Mouse (Mus musculus) retina, postnatal 1 day (tissue): ENCODE results near the gene Syn3.

Experiments
- DNase-seq: peaks from one replicate; pipeline ENCODE4 v3.0.0-alpha.2; 2012

Syn3 gene

DNA sequence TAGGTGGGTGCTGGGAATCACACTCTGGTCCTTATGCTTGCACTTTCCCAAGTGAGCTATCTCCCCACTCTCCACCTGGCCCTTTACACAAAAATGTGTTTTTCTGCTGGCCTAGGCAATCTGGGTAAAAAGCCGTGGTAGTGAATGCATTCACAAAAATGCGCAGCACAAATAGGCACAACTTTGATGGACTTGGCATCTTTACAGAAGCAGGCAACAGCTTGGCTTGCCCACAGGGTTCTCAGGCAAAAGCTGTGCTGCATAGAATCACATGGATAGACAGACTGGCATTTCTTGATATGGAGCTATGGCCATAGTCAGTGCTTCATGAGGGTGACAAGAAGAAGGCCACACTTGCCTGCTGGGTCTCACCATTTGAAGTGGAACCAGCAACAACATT is 419.9 kb downstream of the Syn3 start:
- DNase-seq: no peak

- DNase-seq: no peak
Measured at GRCm38 (mm10) chr10:86077272-86077671, 421.4 kb downstream of the Syn3 start.

DNA sequence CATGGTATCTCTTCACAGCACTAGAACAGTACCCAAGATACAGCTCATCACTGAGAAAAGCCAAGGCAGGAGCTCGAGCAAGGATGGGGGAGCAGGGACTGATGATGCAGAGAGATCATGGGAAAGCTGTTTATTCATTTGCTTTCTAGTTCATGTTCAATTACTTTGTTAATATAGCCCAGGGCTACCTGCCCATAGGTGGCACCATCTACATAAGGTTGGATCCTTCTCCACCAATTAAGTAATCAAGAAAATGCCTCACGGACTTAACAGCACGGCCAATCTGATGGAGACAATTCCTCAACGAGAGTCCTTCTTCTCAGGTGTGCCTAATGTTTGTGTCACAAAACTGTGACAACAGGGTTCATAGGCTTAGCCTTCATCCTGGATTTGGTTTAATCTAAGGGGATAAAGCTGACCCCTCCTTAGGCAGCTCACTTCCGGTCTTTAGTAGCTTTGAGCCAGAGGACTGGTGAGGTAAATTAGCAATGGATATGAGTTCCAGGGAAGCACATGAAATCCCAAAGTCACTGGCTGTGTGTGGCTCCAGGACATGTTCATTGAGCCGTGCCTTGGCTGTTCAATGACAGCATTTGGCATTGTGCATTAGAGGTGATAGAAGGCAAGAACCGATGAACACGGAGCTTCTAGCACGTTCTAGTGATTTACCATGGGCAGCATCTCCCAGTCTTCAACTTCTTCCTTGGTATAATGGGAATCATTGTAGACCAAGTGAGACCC is 423.6 kb downstream of the Syn3 start:
- no peak for DNase-seq

GRCm38 (mm10) chr10:86074134-86074533 is 424.6 kb downstream of the Syn3 start:
- no peak for DNase-seq

DNA sequence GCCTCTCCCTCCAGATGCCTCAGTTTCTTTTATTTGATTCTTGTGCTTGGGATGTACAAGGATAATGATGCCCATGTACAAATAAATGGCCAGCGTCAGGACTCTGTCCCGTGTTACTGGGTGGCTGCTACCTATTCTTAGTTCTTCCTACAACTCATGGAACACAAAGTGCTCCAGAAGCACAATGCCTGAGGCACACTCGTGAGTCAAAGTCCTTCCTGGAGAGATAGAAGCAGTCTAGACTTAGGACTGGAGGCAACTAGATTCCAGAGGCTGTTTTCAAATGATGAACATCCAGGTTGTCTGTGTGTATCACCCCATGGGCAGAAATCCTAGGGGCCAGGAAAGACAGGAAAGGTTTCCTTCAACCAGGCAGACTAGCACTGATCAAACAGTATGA is 427.9 kb downstream of the Syn3 start:
- DNase-seq: no peak

DNA sequence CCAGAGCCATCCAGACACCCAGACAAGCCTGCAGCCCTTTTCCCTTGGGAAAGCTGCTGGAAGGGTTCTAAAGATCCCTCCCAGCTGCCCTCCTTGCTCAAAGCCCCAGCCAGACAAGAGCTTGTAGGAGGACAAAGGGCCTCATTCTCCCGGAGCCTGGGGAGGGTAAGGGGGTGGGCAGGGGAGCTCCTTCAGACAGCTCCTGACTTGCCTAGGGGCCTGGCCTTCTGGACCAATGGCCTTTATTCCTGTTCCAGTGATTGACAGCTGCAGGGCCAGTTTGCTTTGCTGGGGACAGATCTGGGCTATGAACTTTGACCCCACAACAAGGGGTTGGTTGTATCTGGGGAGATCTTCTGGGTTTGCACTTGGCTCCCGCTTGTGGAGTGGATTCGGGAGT is 429.4 kb downstream of the Syn3 start:
- peak; percentile 84 for DNase-seq

GRCm38 (mm10) chr10:86067911-86068310 is 430.8 kb downstream of the Syn3 start:
- no peak for DNase-seq

- DNase-seq: no peak
Measured at GRCm38 (mm10) chr10:86066651-86067050, 432.0 kb downstream of the Syn3 start.

DNA sequence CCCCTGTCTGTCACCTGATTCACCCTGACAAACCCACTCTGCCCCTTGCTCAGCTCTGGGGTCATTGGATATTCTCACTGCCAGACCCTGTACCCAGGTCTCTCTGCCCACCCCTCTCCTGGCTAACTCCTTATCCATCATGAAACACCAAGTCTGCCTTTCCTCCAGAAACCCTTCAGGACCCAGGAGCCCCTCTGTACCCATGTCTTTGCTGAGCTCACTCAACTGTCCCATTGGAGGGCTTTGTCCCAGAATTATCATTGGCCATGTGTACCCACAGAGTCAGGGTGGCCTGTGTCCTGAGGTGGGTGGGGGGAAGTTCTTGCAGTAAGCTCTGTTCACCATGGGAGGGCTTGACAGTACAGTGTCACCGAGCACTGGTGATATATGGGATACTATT is 433.0 kb downstream of the Syn3 start:
- DNase-seq: no peak

DNA sequence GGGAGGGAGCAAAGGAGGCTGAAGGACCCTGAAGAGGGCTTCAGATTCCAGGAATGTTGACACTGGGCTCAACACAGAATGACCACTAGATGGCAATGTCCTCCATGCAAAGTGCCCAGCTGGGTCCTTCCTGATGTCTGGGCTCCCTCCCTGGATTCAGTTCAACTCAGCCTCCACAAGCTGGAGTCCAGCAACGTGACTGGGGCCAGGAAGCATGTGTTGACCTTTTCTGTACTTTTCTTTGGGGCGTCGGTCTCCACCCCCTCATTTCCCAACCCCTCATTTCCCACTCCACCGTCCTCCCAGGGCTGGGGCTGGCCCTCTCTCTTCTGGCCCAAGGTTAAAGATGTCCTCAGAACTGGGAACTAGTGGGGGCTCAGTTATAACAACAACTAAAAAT is 433.8 kb downstream of the Syn3 start:
- DNase-seq: peak; percentile 90

GRCm38 (mm10) chr10:86063018-86063384 is 435.7 kb downstream of the Syn3 start:
- no peak for DNase-seq

- no peak for DNase-seq
Measured at GRCm38 (mm10) chr10:86062261-86063017, 436.3 kb downstream of the Syn3 start.

DNA sequence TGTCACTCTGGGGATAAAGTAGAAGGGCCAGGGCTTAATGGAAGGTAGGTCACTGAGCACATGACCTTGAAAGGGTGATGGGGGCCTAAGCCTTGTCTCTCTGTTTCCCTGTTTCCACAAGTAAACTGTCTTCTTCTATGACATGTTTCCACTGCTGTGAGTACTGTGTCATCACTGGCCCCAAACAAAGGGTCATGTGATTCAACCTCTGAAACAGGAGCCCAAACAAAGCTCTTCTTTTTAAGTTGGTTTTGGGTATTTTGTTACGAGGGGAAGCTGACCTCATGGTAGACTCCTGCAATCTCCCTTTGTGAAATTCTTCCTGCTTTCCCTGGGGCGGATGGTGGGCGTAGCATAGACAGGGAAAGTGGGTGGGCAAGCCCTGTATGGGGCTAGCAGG is 438.4 kb downstream of the Syn3 start:
- no peak for DNase-seq

DNA sequence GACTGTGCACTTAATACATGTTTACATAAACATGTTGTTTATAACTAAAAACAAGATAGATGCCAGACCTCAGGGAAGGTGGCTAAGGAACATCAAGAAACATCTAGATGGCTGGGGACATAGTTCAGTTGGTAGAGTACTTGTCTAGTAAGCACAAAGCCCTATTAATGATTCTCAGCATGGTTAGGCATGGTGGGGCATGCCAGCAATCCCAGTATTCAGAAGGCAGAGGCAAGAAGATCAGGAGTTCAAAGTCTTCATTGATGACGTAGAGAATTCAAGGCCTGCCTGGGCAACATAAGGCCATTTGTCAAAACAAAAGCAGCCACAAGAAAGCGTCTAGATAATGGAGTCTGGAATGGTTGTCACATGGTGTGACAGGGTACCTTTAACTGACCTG is 441.0 kb downstream of the Syn3 start:
- no peak for DNase-seq

- DNase-seq: no peak
Measured at GRCm38 (mm10) chr10:86057286-86057685, 441.4 kb downstream of the Syn3 start.

GRCm38 (mm10) chr10:86056297-86056903 is 442.3 kb downstream of the Syn3 start:
- no peak for DNase-seq

DNA sequence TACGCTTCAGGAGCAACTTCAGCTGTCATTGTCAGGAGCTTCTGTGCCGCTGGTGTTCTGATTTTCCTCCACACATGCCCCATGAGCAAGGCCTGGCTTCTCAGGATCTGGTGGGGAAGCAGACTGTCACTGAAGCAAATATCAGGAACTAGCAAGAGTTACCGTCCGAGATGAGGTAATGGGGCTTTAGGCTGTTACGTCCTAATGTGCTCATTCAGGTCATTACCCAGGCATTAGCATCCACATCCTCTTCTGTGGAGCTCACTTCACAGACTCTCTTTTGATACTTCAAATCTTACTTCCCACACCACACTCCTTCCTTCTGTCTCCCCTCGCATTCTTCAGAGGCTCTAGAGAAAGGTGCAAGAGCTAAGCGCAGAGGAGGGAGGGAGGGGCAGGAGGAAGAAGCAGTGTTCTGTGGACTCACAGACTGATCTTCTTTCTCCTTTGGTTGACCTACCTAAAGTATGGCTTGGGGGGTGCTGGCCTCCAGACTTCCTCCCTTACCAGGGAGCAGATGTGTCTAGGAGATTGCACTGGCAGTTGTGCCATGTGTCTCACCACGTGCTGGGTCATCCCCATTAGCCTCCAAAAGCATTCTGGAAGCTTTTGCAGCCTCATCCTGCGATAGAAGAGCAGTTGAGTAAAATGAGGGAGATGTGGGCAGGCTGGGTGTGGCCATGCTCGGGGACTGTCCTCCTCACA is 445.7 kb downstream of the Syn3 start:
- DNase-seq: no peak

DNA sequence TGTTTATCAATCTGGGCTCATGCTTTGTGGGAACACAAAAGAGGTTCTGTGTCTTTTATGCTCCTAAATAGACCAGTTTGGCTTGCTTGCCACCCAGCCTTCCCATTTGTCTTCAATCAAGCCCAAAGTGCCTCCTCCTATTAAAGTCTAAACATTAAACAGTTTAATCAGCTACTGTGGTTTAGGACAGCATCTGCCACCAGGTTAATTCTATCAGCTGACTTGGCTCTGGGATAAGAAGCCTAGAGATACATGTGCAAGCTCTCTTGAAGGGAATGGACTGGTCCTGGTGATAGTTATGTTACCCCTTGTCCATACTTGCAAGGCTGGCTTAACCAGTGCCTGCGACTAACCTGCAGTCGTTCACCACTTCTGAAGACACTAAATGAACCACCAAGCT is 448.2 kb downstream of the Syn3 start:
- DNase-seq: no peak

DNA sequence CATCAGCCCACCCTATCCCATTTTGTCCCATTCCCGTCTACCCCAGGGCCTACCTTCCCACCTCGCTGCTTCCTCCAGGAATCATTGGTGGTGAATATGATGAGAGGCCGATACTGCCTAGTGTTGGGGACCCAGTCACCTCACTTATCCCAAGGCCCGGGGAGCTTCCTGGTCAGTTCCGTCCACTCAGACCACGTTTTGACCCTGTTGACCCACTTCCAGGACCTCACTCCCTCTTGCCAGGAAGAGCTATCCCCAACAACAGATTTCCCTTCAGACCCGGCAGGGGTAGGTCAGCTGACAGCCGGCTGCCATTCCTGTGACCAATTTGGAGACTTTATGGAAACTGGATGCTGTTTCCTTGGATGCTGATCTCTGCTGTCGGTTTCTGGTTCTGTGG is 450.9 kb downstream of the Syn3 start:
- no peak for DNase-seq

DNA sequence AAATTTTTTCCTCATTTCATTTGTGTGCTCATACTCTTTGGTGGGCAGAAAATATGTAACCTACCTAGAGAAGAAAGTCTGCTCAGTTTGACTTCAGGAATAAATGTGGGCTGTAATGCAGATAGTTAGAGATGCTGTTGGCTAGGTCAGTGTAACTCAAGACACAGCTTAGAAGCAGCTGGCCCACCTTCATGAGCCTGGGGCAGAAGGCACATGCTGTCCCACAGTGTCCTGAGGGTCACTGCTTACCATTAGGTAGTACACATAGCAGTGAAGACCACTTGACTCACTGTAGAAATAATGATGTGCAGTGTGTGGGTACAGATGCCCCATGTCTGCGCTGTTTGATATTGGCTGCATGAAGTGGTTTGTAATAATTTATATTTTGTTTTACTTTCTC is 452.3 kb downstream of the Syn3 start:
- no peak for DNase-seq

DNA sequence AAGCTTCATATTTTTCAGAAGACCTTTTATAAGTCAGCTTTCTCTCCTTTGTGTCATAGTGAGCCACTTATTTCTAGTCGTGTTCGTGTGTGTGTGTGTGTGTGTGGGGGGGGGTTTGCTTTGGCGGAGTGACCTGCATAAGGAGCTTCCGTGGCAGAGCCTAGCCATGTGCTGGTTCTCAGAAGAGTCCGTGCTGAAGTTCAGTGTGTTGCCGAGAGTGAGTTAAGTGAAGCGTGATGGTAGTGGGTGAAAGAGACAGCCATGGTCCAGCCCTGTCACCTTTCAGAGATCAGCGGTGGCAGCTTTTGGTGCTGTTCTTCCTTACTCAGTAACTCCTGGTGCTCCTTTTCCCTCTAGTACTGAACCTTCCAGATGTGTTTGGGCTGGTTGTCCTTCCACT is 454.6 kb downstream of the Syn3 start:
- DNase-seq: no peak

GRCm38 (mm10) chr10:86043651-86044050 is 455.0 kb downstream of the Syn3 start:
- DNase-seq: no peak

- no peak for DNase-seq
Measured at GRCm38 (mm10) chr10:86034007-86034728, 464.5 kb downstream of the Syn3 start.
